ENCODE assay signal across 8 mouse cellular contexts in the genomic region with DNA sequence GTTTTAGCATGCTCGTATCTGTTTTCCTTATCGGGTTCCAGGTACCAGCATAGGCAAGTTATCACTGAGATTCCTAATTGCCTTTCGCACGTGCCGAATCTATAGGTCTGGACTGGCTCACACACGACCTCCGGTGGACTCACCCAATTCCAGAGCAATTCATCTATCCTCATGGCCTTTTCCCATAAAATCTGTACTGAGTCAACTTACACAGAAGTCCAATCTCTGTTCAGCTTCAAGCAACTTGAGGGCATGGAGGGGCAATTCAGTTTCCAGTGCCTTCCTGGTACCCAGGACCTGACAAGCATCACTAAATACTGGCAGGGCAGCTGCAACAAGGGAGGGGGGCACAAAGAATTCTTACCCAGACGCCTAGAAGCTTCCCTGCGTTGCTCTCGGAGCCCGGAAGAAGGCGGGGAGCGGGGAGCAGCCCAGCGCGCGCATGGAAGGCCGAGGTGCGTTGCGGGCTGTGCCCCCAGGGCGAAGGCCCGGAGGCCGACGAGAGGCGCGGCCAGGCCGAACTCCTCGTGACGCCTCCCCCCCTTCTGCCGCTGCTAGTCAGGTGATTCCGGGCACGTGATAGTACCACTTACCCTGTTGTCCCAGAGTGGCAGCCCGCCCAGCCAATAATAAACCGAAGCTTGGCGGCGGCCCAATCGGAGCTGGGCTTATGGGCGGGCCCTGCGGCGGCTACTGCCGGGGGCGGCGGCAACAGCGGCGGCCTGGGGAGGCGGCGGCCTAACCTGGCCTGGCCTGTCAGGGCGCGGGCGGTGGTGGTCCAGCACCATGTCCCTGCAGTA. TPM values are rescaled to one million over a fixed set of nuclear protein-coding genes. Genes with fewer than 3 reads are reported as not detected.
A peak's percentile ranks its signal among the peaks of the same experiment; 100 is the strongest.
DNase-seq lines count a peak whose midpoint lies in the region; ATAC-seq and TF ChIP-seq lines count a peak whose summit lies in the region.

A gene (plus strand): TSS at position 699 of the 800 bp plus-strand sequence.

- peak; percentile 78; the same call in 1 of the 2 replicates for TF ChIP-seq POLR2A in lung, adult 2 months (IDR thresholded peaks at IDR 0.05; ENCODE audit: borderline replicate concordance, extremely low read depth, low read depth, low read length)

- peak; percentile 99 for ATAC-seq in forebrain, embryonic 15.5 days (replicated peaks)
- peak; percentile 99 for ATAC-seq in neutrophil, adult 5-6 weeks (ENCODE audit: extremely low read depth, insufficient number of reproducible peaks, low FRiP score, poor library complexity, severe bottlenecking)

- under 1% methylated on average over 48 of the region's 49 CpGs for WGBS in forebrain, embryonic 15.5 days
- under 1% methylated on average over 49 of the region's 49 CpGs for WGBS in lung, adult 2 months

- H3K36me3 ChIP-seq in forebrain, embryonic 15.5 days = peaks cover 24% of the 10 kb centered on the region

- H3K4me2 ChIP-seq in forebrain, embryonic 15.5 days (replicated peaks) = peak within 1 kb of the TSS; percentile 93

- no peaks in the 10 kb centered on the region for H3K9me3 ChIP-seq in forebrain, embryonic 15.5 days

- H3K27ac ChIP-seq in forebrain, embryonic 15.5 days (replicated peaks) = peak within 1 kb of the TSS; percentile 85

- no peaks in the 10 kb centered on the region for H3K27me3 ChIP-seq in forebrain, embryonic 15.5 days

- peak within 1 kb of the TSS; percentile 96 for H3K9ac ChIP-seq in forebrain, embryonic 15.5 days (replicated peaks)

- TF ChIP-seq CTCF in lung, adult 2 months (IDR thresholded peaks at IDR 0.05; ENCODE audit: insufficient read depth, low read length) = no peak

- intact Hi-C loops in heart, postnatal 25 days (cut with DNase I) = no loop called here

- peak; percentile 96 for DNase-seq in ES-CJ7 (ENCODE audit: low read depth, low spot score)
- peak; percentile 100 for DNase-seq in cerebellum, adult 11 months
- DNase-seq in heart, postnatal 25 days (ENCODE audit: low spot score) = peak; percentile 100
- DNase-seq in layer of hippocampus, adult 18-20 months (ENCODE audit: low spot score in 2 of 2) = peak; percentile 100
- peak; percentile 100 for DNase-seq in lung, adult 2 months
- DNase-seq in thymus, adult 18-20 months = peak; percentile 99

- peak within 1 kb of the TSS; percentile 100 for H3K4me3 ChIP-seq in forebrain, embryonic 15.5 days
- H3K4me3 ChIP-seq in lung, adult 2 months (replicated peaks; ENCODE audit: extremely low read depth, low read depth, low read length) = peak within 1 kb of the TSS; percentile 95

- H3K4me1 ChIP-seq in forebrain, embryonic 15.5 days = peaks cover 30% of the 10 kb centered on the region
- peaks cover 16% of the 10 kb centered on the region for H3K4me1 ChIP-seq in lung, adult 2 months (ENCODE audit: control insufficient read depth, insufficient read depth, low read length)

RNA-seq across cellular contexts. Expression of the gene that starts here (rescaled TPM):
- polyA plus RNA-seq in forebrain, embryonic 15.5 days (2015; fragmentation: Nextera tagmentation; extraction: Ambion mirVana) = 46.4 and 54.8 TPM in 2 replicates
- 10 to 100 TPM; 35.8 to 39.9 TPM for total RNA-seq in heart, postnatal 25 days (2021)
- 10 to 100 TPM; 58.9 to 59.2 TPM for total RNA-seq in layer of hippocampus, adult 18-20 months (2021)
- polyA plus RNA-seq in lung, adult 2 months (2012; rRNA removed) = 39.9 and 49.6 TPM in 2 replicates
- 36.7 and 39.6 TPM in 2 replicates for total RNA-seq in neutrophil, adult 5-6 weeks (2017)

Comparison
In these comparisons a context has a peak if more than half of its experiments do, and no peak if none do; other contexts are left out.
1. Peak in every context shown above with its lines: DNase-seq, ATAC-seq, H3K4me3 ChIP-seq and H3K27ac ChIP-seq.